Mouse (Mus musculus) ES-E14 (cell line): ENCODE measurements around the gene Insig1. TPM values are rescaled to one million over a fixed set of nuclear protein-coding genes. Genes with fewer than 3 reads are reported as not detected.

Experiments
- DNase-seq: peaks from one replicate; pipeline ENCODE4 v3.0.0-alpha.2; 2013; ENCODE audit warnings: low read depth, low spot score
- H3K27ac ChIP-seq: 2 replicates; pipeline ENCODE4 v1.5.1; 2012; ENCODE audit warnings: low read depth, mild to moderate bottlenecking, low read length, moderate library complexity, mixed read lengths; ENCODE audit not compliant: poor library complexity, insufficient read depth, severe bottlenecking
- H3K36me3 ChIP-seq: 2 replicates; pipeline ENCODE4 v1.6.1; 2012; ENCODE audit warnings: mild to moderate bottlenecking, low read length, moderate library complexity, mixed read lengths; ENCODE audit not compliant: control insufficient read depth, poor library complexity, insufficient read depth, severe bottlenecking
- H3K4me1 ChIP-seq, 2 experiments: fragments of 150-350 bp in 1 of 2; sonication (generic) in 1 of 2; 2 replicates each; pipeline ENCODE4 v1.6.1; 2012; ENCODE audit warnings: low read length in 2 of 2, mild to moderate bottlenecking in 1 of 2, mixed read lengths in 1 of 2; ENCODE audit not compliant: control insufficient read depth in 2 of 2, insufficient read depth in 2 of 2, poor library complexity in 1 of 2
- H3K4me3 ChIP-seq, 2 experiments: fragments of 150-350 bp in 1 of 2; sonication (generic) in 1 of 2; 2 replicates each; pipeline ENCODE4 v1.5.1; 2012; ENCODE audit warnings: low read length in 2 of 2, low read depth in 1 of 2, mild to moderate bottlenecking in 1 of 2, mixed read lengths in 1 of 2; ENCODE audit not compliant: insufficient read depth in 1 of 2, poor library complexity in 1 of 2, severe bottlenecking in 1 of 2
- H3K9ac ChIP-seq: 2 replicates; pipeline ENCODE4 v1.6.1; 2012; ENCODE audit warnings: low read depth, mild to moderate bottlenecking, low read length, mixed read lengths; ENCODE audit not compliant: poor library complexity, insufficient read depth, severe bottlenecking
- H3K9me3 ChIP-seq: fragments of 150-350 bp; sonication (generic); 2 replicates; pipeline ENCODE4 v1.6.1; 2012; ENCODE audit warnings: low read depth, mild to moderate bottlenecking, low read length; ENCODE audit not compliant: control insufficient read depth, insufficient read depth
- CHD2 ChIP-seq: IDR thresholded peaks from 2 replicates; pipeline ENCODE4 v1.6.1; 2014; ENCODE audit warnings: mild to moderate bottlenecking, low read depth, low read length, inconsistent platforms
- HCFC1 ChIP-seq: IDR thresholded peaks from 2 replicates; pipeline ENCODE4 v1.6.1; 2012; ENCODE audit warnings: low read length, inconsistent platforms, borderline replicate concordance; ENCODE audit not compliant: insufficient read depth
- MAFK ChIP-seq: IDR thresholded peaks from 2 replicates; pipeline ENCODE4 v1.6.1; 2014; ENCODE audit warnings: mild to moderate bottlenecking, low read depth, low read length, inconsistent platforms; ENCODE audit not compliant: insufficient read depth
- ZC3H11A ChIP-seq: IDR thresholded peaks from 2 replicates; pipeline ENCODE4 v1.6.1; 2012; ENCODE audit warnings: low read depth, mild to moderate bottlenecking, inconsistent platforms, low read length, borderline replicate concordance
- ZNF384 ChIP-seq: IDR thresholded peaks from 2 replicates; pipeline ENCODE4 v1.6.1; 2012; ENCODE audit warnings: low read depth, low read length, inconsistent platforms
- in situ Hi-C, 2 experiments: fragments of 600-800 bp; cut with MboI; formaldehyde crosslinking; loops; one replicate each; pipeline ENCODE4 v1.15.1; 2025; ENCODE audit warnings: low sequenced_read_pairs in 2 of 2, inconsistent platforms in 1 of 2; ENCODE audit not compliant: unreplicated experiment in 2 of 2
- total RNA-seq: library from RNA; depleted of rRNA; stranded (reverse); fragments of 300-350 nt; gene quantifications from 2 replicates; pipeline ENCODE4 v1.2.3, GENCODE M21; 2012

Insig1 gene
- total RNA-seq, 1 experiment, result 89.2 TPM

DNA sequence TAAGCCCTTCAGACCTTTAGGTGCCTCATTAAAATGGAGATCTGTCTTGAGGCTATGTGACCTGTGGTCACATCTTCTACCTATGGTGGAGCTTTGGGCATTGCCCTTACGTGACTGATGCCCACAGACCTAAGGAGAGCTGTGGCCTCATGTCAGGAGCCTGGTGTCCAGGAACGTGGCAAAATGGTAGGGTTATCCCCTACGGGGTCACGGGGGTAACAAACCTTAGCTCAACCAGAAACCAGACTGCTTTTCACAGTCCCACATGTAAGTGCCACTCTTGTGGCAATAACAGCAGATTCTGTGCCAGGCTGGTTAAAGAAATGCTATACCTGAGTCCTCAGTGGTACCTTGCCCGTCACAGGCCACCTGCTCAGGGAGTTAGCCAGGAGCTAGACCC lies 37.3 kb upstream of the Insig1 start:
- no peaks in the 10 kb centered on the region for H3K36me3 ChIP-seq
- H3K27ac ChIP-seq, result no peak overlapping the region
- DNase-seq, result no peak
- TF ChIP-seq CHD2, result no peak
- TF ChIP-seq ZC3H11A, result no peak
- H3K9ac ChIP-seq, result no peak overlapping the region
- no peak overlapping the region for H3K4me3 ChIP-seq
- in situ Hi-C loops, result no loop called here
- H3K9me3 ChIP-seq, result no peaks in the 10 kb centered on the region
- H3K4me1 ChIP-seq, result peaks cover 6 to 12% of the 10 kb centered on the region in 2 experiments; a peak in 3 of 4 replicates

DNA sequence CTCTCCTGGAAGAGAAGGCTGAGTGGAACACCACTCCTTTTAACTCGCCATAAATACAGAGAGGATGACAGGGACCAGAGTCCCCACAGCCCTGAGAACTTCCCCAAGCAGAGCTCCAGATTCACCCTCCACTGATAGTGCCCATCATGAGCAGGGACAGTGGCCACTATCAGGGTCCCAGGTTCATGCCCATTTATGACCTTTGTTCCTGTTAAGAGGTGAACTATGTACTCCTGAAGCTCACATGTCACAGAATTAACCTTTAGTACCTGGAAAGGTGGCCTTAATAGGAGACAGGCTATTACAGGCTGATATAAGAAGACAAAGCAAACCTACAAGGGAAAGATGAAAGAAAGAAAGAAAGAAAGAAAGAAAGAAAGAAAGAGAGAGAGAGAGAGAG lies 35.2 kb upstream of the Insig1 start:
- no peak for DNase-seq
- no peak overlapping the region for H3K4me3 ChIP-seq
- in situ Hi-C loops, result no loop called here
- no peaks in the 10 kb centered on the region for H3K9me3 ChIP-seq
- H3K9ac ChIP-seq, result no peak overlapping the region
- no peaks in the 10 kb centered on the region for H3K36me3 ChIP-seq
- no peak overlapping the region for H3K27ac ChIP-seq
- TF ChIP-seq MAFK (no peak), ZNF384 (no peak), CHD2 (no peak), HCFC1 (no peak), ZC3H11A (no peak)
- peaks cover 6 to 12% of the 10 kb centered on the region in 2 experiments; a peak in 3 of 4 replicates for H3K4me1 ChIP-seq

DNA sequence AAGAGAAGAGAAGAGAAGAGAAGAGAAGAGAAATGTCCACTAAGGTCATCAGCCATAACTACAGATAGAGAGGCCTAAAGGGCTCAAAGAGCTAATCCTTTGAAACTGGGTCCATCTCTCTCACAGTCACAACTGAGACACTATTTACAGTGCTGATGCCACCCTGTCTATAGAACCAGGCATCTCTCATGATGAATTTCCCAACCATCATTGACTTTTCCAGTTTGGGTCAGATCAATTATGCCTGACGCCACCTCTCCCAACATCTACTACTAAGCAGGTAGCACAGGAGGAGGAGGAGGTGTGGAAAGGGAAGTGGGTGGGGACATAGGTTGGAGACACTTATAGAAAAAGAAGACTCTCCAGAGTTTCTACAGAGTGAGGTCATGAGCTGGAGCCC lies 34.6 kb upstream of the Insig1 start:
- Histone ChIP-seq H3K4me1 (peaks cover 6 to 12% of the 10 kb centered on the region in 2 experiments; a peak in 3 of 4 replicates), H3K27ac (no peak overlapping the region), H3K4me3 (no peak overlapping the region), H3K9me3 (no peaks in the 10 kb centered on the region), H3K36me3 (no peaks in the 10 kb centered on the region), H3K9ac (no peak overlapping the region)
- no peak for DNase-seq
- in situ Hi-C loops, result no loop called here
- TF ChIP-seq MAFK (no peak), ZNF384 (no peak), CHD2 (no peak), ZC3H11A (no peak), HCFC1 (no peak)

DNA sequence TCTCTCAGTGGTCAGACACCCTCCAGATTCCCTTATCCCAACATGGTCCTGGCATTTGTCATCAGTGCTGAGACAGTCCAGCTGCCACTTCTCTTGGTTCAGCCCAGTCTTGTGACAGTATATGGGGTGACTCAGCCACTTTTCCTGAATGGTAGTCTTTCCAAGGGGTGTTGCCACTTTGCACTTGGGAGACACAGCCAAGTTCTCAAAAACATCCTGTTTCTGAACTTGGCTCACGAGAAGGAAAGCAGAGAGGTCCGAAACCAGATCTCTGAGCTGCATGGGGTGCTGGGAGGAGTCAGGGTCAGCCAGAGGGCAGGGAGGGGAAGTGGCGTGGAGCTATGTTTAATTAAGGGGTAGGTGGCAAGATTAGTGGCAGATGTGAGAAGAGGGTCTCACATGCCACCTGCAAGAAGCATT lies 34.0 kb upstream of the Insig1 start:
- Histone ChIP-seq H3K4me3 (no peak overlapping the region), H3K9ac (no peak overlapping the region), H3K27ac (no peak overlapping the region), H3K9me3 (no peaks in the 10 kb centered on the region), H3K36me3 (no peaks in the 10 kb centered on the region), H3K4me1 (peaks cover 6 to 12% of the 10 kb centered on the region in 2 experiments; a peak in 3 of 4 replicates)
- TF ChIP-seq MAFK, result no peak
- TF ChIP-seq HCFC1, result no peak
- no peak for TF ChIP-seq ZC3H11A
- no peak for TF ChIP-seq ZNF384
- TF ChIP-seq CHD2, result no peak
- in situ Hi-C loops, result no loop called here
- DNase-seq, result no peak

DNA sequence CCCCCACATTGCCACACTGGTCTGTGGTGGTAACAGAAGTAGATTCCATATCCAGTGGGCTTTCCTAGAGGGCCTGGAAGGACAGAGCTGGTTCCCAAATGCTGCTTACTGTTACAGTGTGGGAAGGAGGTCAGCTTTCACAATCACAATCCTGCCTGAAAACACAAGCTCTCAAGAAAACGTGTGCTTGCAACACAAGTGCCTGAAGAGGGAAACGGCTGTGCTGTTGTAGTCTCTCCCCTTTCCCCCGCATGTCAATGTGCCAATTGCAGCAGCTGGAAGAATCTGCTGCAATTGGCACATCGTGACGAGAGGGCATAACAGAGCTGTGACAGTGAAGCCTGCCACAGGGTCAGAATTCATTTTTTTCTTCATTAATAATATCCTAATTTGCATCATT lies 33.5 kb upstream of the Insig1 start:
- in situ Hi-C loops, result no loop called here
- Histone ChIP-seq H3K36me3 (no peaks in the 10 kb centered on the region), H3K9ac (no peak overlapping the region), H3K27ac (no peak overlapping the region), H3K4me3 (no peak overlapping the region), H3K9me3 (no peaks in the 10 kb centered on the region), H3K4me1 (peaks cover 6 to 12% of the 10 kb centered on the region in 2 experiments; a peak in 3 of 4 replicates)
- no peak for DNase-seq
- TF ChIP-seq ZNF384 (no peak), HCFC1 (no peak), MAFK (no peak), CHD2 (no peak), ZC3H11A (no peak)
